Mouse (Mus musculus) ES-E14 (cell line): ENCODE measurements around the gene Cab39l. TPM values are rescaled to one million over a fixed set of nuclear protein-coding genes. Genes with fewer than 3 reads are reported as not detected.

Experiments
- DNase-seq: peaks from one replicate; pipeline ENCODE4 v3.0.0-alpha.2; 2013; ENCODE audit warnings: low read depth, low spot score
- H3K27ac ChIP-seq: 2 replicates; pipeline ENCODE4 v1.5.1; 2012; ENCODE audit warnings: low read depth, mild to moderate bottlenecking, low read length, moderate library complexity, mixed read lengths; ENCODE audit not compliant: poor library complexity, insufficient read depth, severe bottlenecking
- H3K36me3 ChIP-seq: 2 replicates; pipeline ENCODE4 v1.6.1; 2012; ENCODE audit warnings: mild to moderate bottlenecking, low read length, moderate library complexity, mixed read lengths; ENCODE audit not compliant: control insufficient read depth, poor library complexity, insufficient read depth, severe bottlenecking
- H3K4me1 ChIP-seq, 2 experiments: fragments of 150-350 bp in 1 of 2; sonication (generic) in 1 of 2; 2 replicates each; pipeline ENCODE4 v1.6.1; 2012; ENCODE audit warnings: low read length in 2 of 2, mild to moderate bottlenecking in 1 of 2, mixed read lengths in 1 of 2; ENCODE audit not compliant: control insufficient read depth in 2 of 2, insufficient read depth in 2 of 2, poor library complexity in 1 of 2
- H3K4me3 ChIP-seq, 2 experiments: fragments of 150-350 bp in 1 of 2; sonication (generic) in 1 of 2; 2 replicates each; pipeline ENCODE4 v1.5.1; 2012; ENCODE audit warnings: low read length in 2 of 2, low read depth in 1 of 2, mild to moderate bottlenecking in 1 of 2, mixed read lengths in 1 of 2; ENCODE audit not compliant: insufficient read depth in 1 of 2, poor library complexity in 1 of 2, severe bottlenecking in 1 of 2
- H3K9ac ChIP-seq: 2 replicates; pipeline ENCODE4 v1.6.1; 2012; ENCODE audit warnings: low read depth, mild to moderate bottlenecking, low read length, mixed read lengths; ENCODE audit not compliant: poor library complexity, insufficient read depth, severe bottlenecking
- H3K9me3 ChIP-seq: fragments of 150-350 bp; sonication (generic); 2 replicates; pipeline ENCODE4 v1.6.1; 2012; ENCODE audit warnings: low read depth, mild to moderate bottlenecking, low read length; ENCODE audit not compliant: control insufficient read depth, insufficient read depth
- CHD2 ChIP-seq: IDR thresholded peaks from 2 replicates; pipeline ENCODE4 v1.6.1; 2014; ENCODE audit warnings: mild to moderate bottlenecking, low read depth, low read length, inconsistent platforms
- HCFC1 ChIP-seq: IDR thresholded peaks from 2 replicates; pipeline ENCODE4 v1.6.1; 2012; ENCODE audit warnings: low read length, inconsistent platforms, borderline replicate concordance; ENCODE audit not compliant: insufficient read depth
- MAFK ChIP-seq: IDR thresholded peaks from 2 replicates; pipeline ENCODE4 v1.6.1; 2014; ENCODE audit warnings: mild to moderate bottlenecking, low read depth, low read length, inconsistent platforms; ENCODE audit not compliant: insufficient read depth
- ZC3H11A ChIP-seq: IDR thresholded peaks from 2 replicates; pipeline ENCODE4 v1.6.1; 2012; ENCODE audit warnings: low read depth, mild to moderate bottlenecking, inconsistent platforms, low read length, borderline replicate concordance
- ZNF384 ChIP-seq: IDR thresholded peaks from 2 replicates; pipeline ENCODE4 v1.6.1; 2012; ENCODE audit warnings: low read depth, low read length, inconsistent platforms
- in situ Hi-C, 2 experiments: fragments of 600-800 bp; cut with MboI; formaldehyde crosslinking; loops; one replicate each; pipeline ENCODE4 v1.15.1; 2025; ENCODE audit warnings: low sequenced_read_pairs in 2 of 2, inconsistent platforms in 1 of 2; ENCODE audit not compliant: unreplicated experiment in 2 of 2
- total RNA-seq: library from RNA; depleted of rRNA; stranded (reverse); fragments of 300-350 nt; gene quantifications from 2 replicates; pipeline ENCODE4 v1.2.3, GENCODE M21; 2012; rRNA removed

The Cab39l gene
- total RNA-seq, 1 experiment = 5.8 TPM

- no peak for DNase-seq
- TF ChIP-seq CHD2 (no peak), HCFC1 (no peak), ZC3H11A (no peak), ZNF384 (no peak), MAFK (no peak)
- no peaks in the 10 kb centered on the region for H3K4me1 ChIP-seq
- in situ Hi-C loops = no loop called here
- H3K4me3 ChIP-seq = no peak overlapping the region
- H3K27ac ChIP-seq = no peak overlapping the region
- H3K36me3 ChIP-seq = peaks cover 8% of the 10 kb centered on the region; the same call in 1 of the 2 replicates
- H3K9ac ChIP-seq = no peak overlapping the region
- no peaks in the 10 kb centered on the region for H3K9me3 ChIP-seq
Measured at GRCm38 (mm10) chr14:59633295-59633898, 192.6 kb downstream of the Cab39l start.

- no peaks in the 10 kb centered on the region for H3K9me3 ChIP-seq
- peaks cover 8% of the 10 kb centered on the region; the same call in 1 of the 2 replicates for H3K36me3 ChIP-seq
- no peaks in the 10 kb centered on the region for H3K4me1 ChIP-seq
- TF ChIP-seq MAFK (no peak), CHD2 (no peak), HCFC1 (no peak), ZNF384 (no peak), ZC3H11A (no peak)
- no peak for DNase-seq
- no peak overlapping the region for H3K27ac ChIP-seq
- in situ Hi-C loops = no loop called here
- H3K4me3 ChIP-seq = no peak overlapping the region
- no peak overlapping the region for H3K9ac ChIP-seq
Measured at GRCm38 (mm10) chr14:59633988-59634387, 193.2 kb downstream of the Cab39l start.

Other genes starting within 250 kb of the Cab39l start
- 18.5 and 42.8 TPM in 2 replicates for gene Rcbtb1, start 239.8 kb upstream of the Cab39l start, total RNA-seq
- not detected in 2 replicates for gene Gm6904, start 180.8 kb upstream of the Cab39l start, total RNA-seq
- gene Phf11a, start 143.4 kb upstream of the Cab39l start, total RNA-seq = 0.69 and 0.76 TPM in 2 replicates
- 0.18 TPM in 1 of 2 replicates, not detected in the other for gene Phf11b, start 99.6 kb upstream of the Cab39l start, total RNA-seq
- 21.1 and 33.5 TPM in 2 replicates for gene Phf11d, start 75.5 kb upstream of the Cab39l start, total RNA-seq
- gene Phf11c, start 45.6 kb upstream of the Cab39l start, total RNA-seq = 1.0 and 1.1 TPM in 2 replicates
- gene Setdb2, start 88 bp upstream of the Cab39l start, total RNA-seq = 7.9 and 16.7 TPM in 2 replicates
- gene Cdadc1, start 157.0 kb downstream of the Cab39l start, total RNA-seq = 6.7 and 16.0 TPM in 2 replicates
- 3.8 and 10.9 TPM in 2 replicates for gene Shisa2, start 184.3 kb downstream of the Cab39l start, total RNA-seq